Mouse (Mus musculus) liver, adult 2 months (tissue): ENCODE data around the gene Ccdc117. TPM values are rescaled to one million over a fixed set of nuclear protein-coding genes. Genes with fewer than 3 reads are reported as not detected.
"Not testable (repeated sequence)": the region's sequence is repeated elsewhere in the genome, so short reads cannot be mapped to it uniquely, and the experiment has no call there.

ENCODE experiments used
- DNase-seq: peaks from one replicate; pipeline ENCODE4 v3.0.0-alpha.2; 2011; ENCODE audit warnings: low read depth, low spot score; ENCODE audit errors: extremely low read depth
- H3K27ac ChIP-seq: fragments of 200-500 bp; replicated peaks from 2 replicates; pipeline ENCODE4 v1.5.1; 2012; ENCODE audit warnings: low read depth, mild to moderate bottlenecking, control low read depth, inconsistent platforms, low read length; ENCODE audit not compliant: insufficient read depth
- H3K27me3 ChIP-seq: fragments of 200-500 bp; 2 replicates; pipeline ENCODE4 v1.6.1; 2012; ENCODE audit warnings: mild to moderate bottlenecking, moderate library complexity, low read length, inconsistent platforms; ENCODE audit not compliant: control insufficient read depth, insufficient read depth
- H3K36me3 ChIP-seq: fragments of 200-500 bp; 2 replicates; pipeline ENCODE4 v1.6.1; 2012; ENCODE audit warnings: low read length, inconsistent platforms; ENCODE audit not compliant: control insufficient read depth, insufficient read depth
- H3K4me1 ChIP-seq: fragments of 200-500 bp; 2 replicates; pipeline ENCODE4 v1.6.1; 2011; ENCODE audit warnings: low read length; ENCODE audit not compliant: control insufficient read depth, insufficient read depth
- H3K4me3 ChIP-seq: fragments of 200-500 bp; 2 replicates; pipeline ENCODE4 v1.5.1; 2011; ENCODE audit warnings: low read depth, mild to moderate bottlenecking, control low read depth, low read length, moderate library complexity; ENCODE audit not compliant: insufficient read depth
- H3K79me2 ChIP-seq: fragments of 200-500 bp; 2 replicates; pipeline ENCODE4 v1.6.1; 2012; ENCODE audit warnings: inconsistent platforms, mild to moderate bottlenecking, low read length, moderate library complexity; ENCODE audit not compliant: control insufficient read depth, insufficient read depth
- H3K9ac ChIP-seq: fragments of 200-500 bp; 2 replicates; pipeline ENCODE4 v1.6.1; 2012; ENCODE audit warnings: low read depth, mild to moderate bottlenecking, control low read depth, inconsistent platforms, low read length
- CTCF ChIP-seq: fragments of 200-500 bp; IDR thresholded peaks from 2 replicates; pipeline ENCODE4 v1.5.1; 2011; ENCODE audit warnings: low read depth, low read length, control low read depth
- POLR2A ChIP-seq: fragments of 200-500 bp; IDR thresholded peaks from 2 replicates; pipeline ENCODE4 v1.6.1; 2011; ENCODE audit warnings: low read length, control low read depth; ENCODE audit not compliant: insufficient read depth; ENCODE audit errors: extremely low read depth
- WGBS: fragments of 180-500 bp; shearing (Covaris S2); methylation state at CpG from one replicate; pipeline ENCODE4 v1.1.7; 2018; 5-methylcytosine and 5-hydroxymethylcytosine counted together
- polyA plus RNA-seq: library from polyadenylated mRNA; depleted of rRNA; stranded (reverse); fragments of >200 nt; gene quantifications from 2 replicates; pipeline ENCODE4 v1.2.3, GENCODE M21; 2012; rRNA removed
- total RNA-seq: library from RNA; depleted of rRNA; stranded (reverse); fragments of >200 nt; gene quantifications from 2 replicates; pipeline ENCODE4 v1.2.3, GENCODE M21; 2014; rRNA removed

Ccdc117 gene
- total and polyA plus RNA-seq, 2 experiments: 5.2 to 15.3 TPM

- TF ChIP-seq CTCF (no peak), POLR2A (no peak)
- Histone ChIP-seq H3K9ac (no peak overlapping the region; the same call in 1 of the 2 replicates), H3K27me3 (no peaks in the 10 kb centered on the region), H3K4me1 (peaks cover 16% of the 10 kb centered on the region), H3K36me3 (peaks cover 3% of the 10 kb centered on the region; the same call in 1 of the 2 replicates), H3K4me3 (no peak overlapping the region), H3K79me2 (peaks cover 7% of the 10 kb centered on the region; the same call in 1 of the 2 replicates), H3K27ac (peak overlapping the region; percentile 87)
- DNase-seq: no peak
- 34% methylated on average over 10 of the region's 10 CpGs for WGBS
These were observed 50.9 kb downstream of the Ccdc117 start for GRCm38 (mm10) chr11:5490989-5491656.

- not testable (repeated sequence) for H3K27ac ChIP-seq, DNase-seq, H3K79me2 ChIP-seq, H3K36me3 ChIP-seq, H3K9ac ChIP-seq, H3K27me3 ChIP-seq, H3K4me3 ChIP-seq
- 71% methylated on average over 10 of the region's 10 CpGs for WGBS
- peaks cover 16% of the 10 kb centered on the region for H3K4me1 ChIP-seq
These were observed 52.6 kb downstream of the Ccdc117 start for GRCm38 (mm10) chr11:5489433-5489832.

- peaks cover 7% of the 10 kb centered on the region; the same call in 1 of the 2 replicates for H3K79me2 ChIP-seq
- H3K4me1 ChIP-seq: peaks cover 3% of the 10 kb centered on the region; the same call in 1 of the 2 replicates
- H3K9ac ChIP-seq: peak overlapping the region; percentile 75
- H3K36me3 ChIP-seq: peaks cover 3% of the 10 kb centered on the region; the same call in 1 of the 2 replicates
- H3K27me3 ChIP-seq: no peaks in the 10 kb centered on the region
- peak overlapping the region; percentile 87 for H3K27ac ChIP-seq
- peak overlapping the region; percentile 52 for H3K4me3 ChIP-seq
- under 1% methylated on average over 15 of the region's 15 CpGs for WGBS
- no peak for TF ChIP-seq POLR2A
- peak; percentile 83 for TF ChIP-seq CTCF
- DNase-seq: peak; percentile 94
These were observed 56.6 kb downstream of the Ccdc117 start for GRCm38 (mm10) chr11:5485193-5486011.

GRCm38 (mm10) chr11:5482581-5482980 lies 59.4 kb downstream of the Ccdc117 start:
- H3K4me3 ChIP-seq: no peak overlapping the region
- DNase-seq: no peak
- TF ChIP-seq CTCF: no peak
- no peak for TF ChIP-seq POLR2A
- H3K9ac ChIP-seq: no peak overlapping the region
- no peaks in the 10 kb centered on the region for H3K27me3 ChIP-seq
- no peaks in the 10 kb centered on the region for H3K36me3 ChIP-seq
- WGBS: 93% methylated on average over 13 of the region's 13 CpGs
- H3K79me2 ChIP-seq: peaks cover 7% of the 10 kb centered on the region; the same call in 1 of the 2 replicates
- H3K27ac ChIP-seq: no peak overlapping the region
- H3K4me1 ChIP-seq: peaks cover 3% of the 10 kb centered on the region; the same call in 1 of the 2 replicates

Other genes with a start within 250 kb of the Ccdc117 start
- gene Znrf3, start 97.3 kb downstream of the Ccdc117 start, total RNA-seq: 4.6 and 6.3 TPM in 2 replicates
- 4.2 and 4.5 TPM in 2 replicates for gene Znrf3, start 97.3 kb downstream of the Ccdc117 start, polyA plus RNA-seq
- 137 and 138 TPM in 2 replicates for gene Xbp1, start 21.5 kb downstream of the Ccdc117 start, total RNA-seq
- 147 and 241 TPM in 2 replicates for gene Xbp1, start 21.5 kb downstream of the Ccdc117 start, polyA plus RNA-seq
- not detected in 2 replicates for gene Ankrd36, start 27.5 kb upstream of the Ccdc117 start, total RNA-seq
- gene Ankrd36, start 27.5 kb upstream of the Ccdc117 start, polyA plus RNA-seq: 0.04 TPM in 1 of 2 replicates, not detected in the other
- 90.7 and 107 TPM in 2 replicates for gene Mrps24, start 173.5 kb upstream of the Ccdc117 start, total RNA-seq
- 269 and 290 TPM in 2 replicates for gene Mrps24, start 173.5 kb upstream of the Ccdc117 start, polyA plus RNA-seq
- 9.5 and 12.3 TPM in 2 replicates for gene Urgcp, start 220.2 kb upstream of the Ccdc117 start, total RNA-seq
- 15.2 and 16.8 TPM in 2 replicates for gene Urgcp, start 220.2 kb upstream of the Ccdc117 start, polyA plus RNA-seq
- gene Dbnl, start 246.3 kb upstream of the Ccdc117 start, total RNA-seq: 17.0 and 17.5 TPM in 2 replicates
- gene Dbnl, start 246.3 kb upstream of the Ccdc117 start, polyA plus RNA-seq: 25.6 and 27.1 TPM in 2 replicates